Mouse (Mus musculus) layer of hippocampus, postnatal 25 days (tissue): ENCODE measurements around the gene Scube3. TPM values are rescaled to one million over a fixed set of nuclear protein-coding genes. Genes with fewer than 3 reads are reported as not detected.
"Not testable (repeated sequence)": the region's sequence is repeated elsewhere in the genome, so short reads cannot be mapped to it uniquely, and the experiment has no call there.

Source experiments
- DNase-seq, 2 experiments: peaks; one replicate each; pipeline ENCODE4 v3.0.0; 2022; ENCODE audit warnings: mixed read lengths in 2 of 2, low spot score in 1 of 2; ENCODE audit errors: extremely low spot score in 1 of 2
- total RNA-seq, 2 experiments: library from RNA; stranded (reverse); gene quantifications; 2 replicates each; pipeline ENCODE4 v1.2.3; 2021

Scube3 gene
- total RNA-seq, 2 experiments from 2014 or later: 1.0 to 1.1 TPM

- DNase-seq: no peak
These were observed 67.6 kb downstream of the Scube3 start for GRCm38 (mm10) chr17:28209457-28210110.

- no peak for DNase-seq
These were observed 70.0 kb downstream of the Scube3 start for GRCm38 (mm10) chr17:28211921-28212341.

GRCm38 (mm10) chr17:28212391-28212790 lies 70.5 kb downstream of the Scube3 start:
- no peak for DNase-seq

GRCm38 (mm10) chr17:28213236-28213635 lies 71.3 kb downstream of the Scube3 start:
- DNase-seq: no peak

- no peak for DNase-seq
These were observed 74.8 kb downstream of the Scube3 start for GRCm38 (mm10) chr17:28216791-28217190.

GRCm38 (mm10) chr17:28217721-28218649 lies 76.0 kb downstream of the Scube3 start:
- DNase-seq: no peak

- not testable (repeated sequence) for DNase-seq
These were observed 80.5 kb downstream of the Scube3 start for GRCm38 (mm10) chr17:28222463-28222862.

GRCm38 (mm10) chr17:28223561-28224391 lies 81.8 kb downstream of the Scube3 start:
- DNase-seq: peak; percentile 64 to 71

Other genes with a start within 250 kb of the Scube3 start
- gene Anks1, start 232.8 kb upstream of the Scube3 start, total RNA-seq: 10 to 100 TPM; 34.5 to 42.9 TPM
- 10 to 100 TPM; 34.8 to 39.3 TPM for gene Taf11, start 232.3 kb upstream of the Scube3 start, total RNA-seq
- gene Tcp11, start 61.5 kb upstream of the Scube3 start, total RNA-seq: 1 to 10 TPM; 1.2 to 1.3 TPM
- gene Zfp523, start 35.0 kb downstream of the Scube3 start, total RNA-seq: 100 to 1,000 TPM in 1 of 2 experiments, 10 to 100 TPM in 1; 95.9 to 109 TPM
- 1 to 10 TPM; 2.5 to 3.2 TPM for gene Def6, start 65.6 kb downstream of the Scube3 start, total RNA-seq
- 10 to 100 TPM; 19.9 to 22.9 TPM for gene Ppard, start 90.6 kb downstream of the Scube3 start, total RNA-seq
- 10 to 100 TPM; 22.6 to 27.1 TPM for gene Fance, start 171.4 kb downstream of the Scube3 start, total RNA-seq
- 100 to 1,000 TPM; 353 to 376 TPM for gene Rpl10a, start 186.3 kb downstream of the Scube3 start, total RNA-seq
- gene Tead3, start 208.7 kb downstream of the Scube3 start, total RNA-seq: 1 to 10 TPM; 2.2 to 4.0 TPM
- gene Tulp1, start 223.1 kb downstream of the Scube3 start, total RNA-seq: not detected